Mouse (Mus musculus): ENCODE data around the gene Vdr.

The Vdr gene

DNA sequence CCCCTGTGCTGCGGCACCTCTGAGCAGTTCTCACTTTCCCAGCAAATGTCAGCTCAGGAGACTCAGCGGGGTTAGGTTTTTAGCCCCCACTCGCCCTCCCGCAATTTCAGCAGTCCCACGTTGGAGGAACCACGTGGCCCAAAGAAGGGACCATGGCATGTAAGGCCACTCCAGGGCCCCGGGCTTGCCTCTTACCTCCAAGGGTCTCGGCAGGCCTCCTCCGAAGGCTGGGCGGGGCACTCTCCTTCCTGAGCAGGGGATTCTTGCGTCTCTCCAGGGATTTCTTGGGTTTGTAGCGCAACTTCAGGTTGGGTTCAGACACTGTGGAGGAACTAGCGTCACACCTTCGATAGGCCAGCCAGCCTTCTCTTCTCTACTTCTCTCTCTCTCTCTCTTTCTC is 101.2 kb downstream of the Vdr start:
- no peak for DNase-seq

DNA sequence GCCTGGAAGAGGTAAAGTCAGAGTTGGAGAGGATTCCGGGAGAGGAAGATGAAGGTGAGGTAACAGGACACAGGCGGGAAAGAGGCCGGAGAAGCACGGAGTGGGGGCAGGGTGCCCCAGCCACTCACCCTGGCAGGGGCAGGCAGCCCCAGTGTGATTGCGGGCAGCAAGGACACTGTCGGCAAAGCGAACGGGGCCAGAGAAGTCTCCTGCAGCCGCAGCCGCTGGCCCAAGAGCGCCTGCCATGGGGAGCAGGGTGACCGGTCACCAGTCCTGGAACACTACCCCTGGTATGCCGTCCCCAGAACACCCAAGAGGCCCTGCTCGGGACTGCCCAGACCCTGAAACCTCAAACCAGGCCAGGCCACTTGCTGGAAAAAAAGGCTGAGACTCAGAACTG is 101.9 kb downstream of the Vdr start:
- no peak for DNase-seq

DNA sequence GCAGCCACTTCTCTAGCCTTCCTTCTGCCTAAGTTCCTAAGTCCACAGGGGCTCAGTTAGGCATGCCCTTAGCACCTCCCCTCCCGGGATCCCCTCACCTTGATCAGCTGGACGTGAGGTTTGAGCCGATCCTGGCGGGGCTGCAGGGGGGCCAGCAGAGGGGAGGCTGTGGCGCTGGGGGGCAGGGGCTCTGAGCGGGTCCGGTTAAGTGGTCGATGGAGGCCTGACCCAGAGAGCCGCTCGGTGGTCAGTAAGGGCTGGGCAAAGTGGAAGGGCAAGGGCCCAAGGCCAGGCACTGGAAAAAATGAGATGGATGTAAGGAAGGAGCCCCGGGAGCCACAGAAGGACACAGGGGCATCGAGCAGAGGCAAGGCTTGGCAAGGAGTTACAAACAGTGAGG is 102.6 kb downstream of the Vdr start:
- DNase-seq, result no peak

Data from B cell, adult 2 months (primary cell).